Mouse (Mus musculus) thymus, adult 2 months (tissue): ENCODE results near the gene Maml2.

Experiments
- CTCF ChIP-seq: fragments of 200-500 bp; IDR thresholded peaks from 2 replicates; pipeline ENCODE4 v1.5.1; 2012; ENCODE audit warnings: mild to moderate bottlenecking, control low read depth, low read length, moderate library complexity, borderline replicate concordance; ENCODE audit not compliant: control insufficient read depth, poor library complexity, insufficient read depth; ENCODE audit errors: extremely low read depth
- POLR2A ChIP-seq: fragments of 200-500 bp; IDR thresholded peaks from 2 replicates; pipeline ENCODE4 v1.6.1; 2012; ENCODE audit warnings: mild to moderate bottlenecking, low read length, control low read depth, moderate library complexity; ENCODE audit not compliant: control insufficient read depth, poor library complexity, insufficient read depth; ENCODE audit errors: extremely low read depth

DNA sequence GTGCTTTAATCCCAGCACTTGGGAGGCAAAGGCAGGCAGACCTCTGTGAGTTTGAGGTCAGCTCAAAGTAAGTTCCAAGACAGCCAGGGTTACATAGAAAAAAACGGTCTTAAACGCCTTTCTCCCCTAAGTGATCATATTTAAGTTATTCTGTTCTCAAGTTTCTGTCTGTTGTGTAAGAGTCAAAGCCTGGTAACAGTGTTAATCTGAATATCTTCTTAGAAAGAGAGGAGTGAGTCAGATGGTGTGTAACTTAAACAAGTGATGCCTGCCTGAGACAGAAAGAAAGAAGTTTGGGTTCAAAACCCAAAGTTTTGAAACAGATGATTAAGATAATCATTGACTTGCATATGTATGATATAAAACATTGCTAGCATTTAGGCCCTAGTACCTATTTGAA, 218.2 kb downstream of the Maml2 start:
- TF ChIP-seq CTCF (no peak), POLR2A (no peak)
